19 mouse cellular contexts compared by ENCODE assay signal in genomic region chr5:114342996-114343395, GRCm38 (mm10). TPM values are rescaled to one million over a fixed set of nuclear protein-coding genes. Genes with fewer than 3 reads are reported as not detected.
A peak's percentile ranks its signal among the peaks of the same experiment; 100 is the strongest.
DNase-seq lines count a peak whose midpoint lies in the region; ATAC-seq lines count a peak whose summit lies in the region.
"Had no signal": no experiment of that assay in that cellular context is flagged by ENCODE, and none has a peak within 500 bp of the region (broad histone marks: within the 10 kb centered on the region; RNA-seq: fewer than 3 reads in every experiment).

No protein-coding gene starts in this region.

- 63% methylated on average over 5 of the region's 5 CpGs for WGBS in intestine, embryonic 16.5 days

- no peak overlapping the region for H3K4me2 ChIP-seq in intestine, embryonic 16.5 days (ENCODE audit: low read depth, low read length)
- H3K4me2 ChIP-seq: embryonic facial prominence, embryonic 12.5 days; forebrain, embryonic 13.5 days; forebrain, embryonic 15.5 days had no signal

- no peak overlapping the region for H3K27ac ChIP-seq in intestine, embryonic 16.5 days (ENCODE audit: low read length)
- H3K27ac ChIP-seq: embryonic facial prominence, embryonic 10.5 days; embryonic facial prominence, embryonic 12.5 days; forebrain, embryonic 13.5 days; forebrain, embryonic 15.5 days had no signal

- no peaks in the 10 kb centered on the region for H3K27me3 ChIP-seq in intestine, embryonic 16.5 days (replicated peaks; ENCODE audit: control insufficient read depth, insufficient read depth, low read length)
- H3K27me3 ChIP-seq: embryonic facial prominence, embryonic 12.5 days; forebrain, embryonic 15.5 days had no signal

- no peak overlapping the region for H3K9ac ChIP-seq in intestine, embryonic 16.5 days (ENCODE audit: low read depth, low read length)
- H3K9ac ChIP-seq: embryonic facial prominence, embryonic 12.5 days; forebrain, embryonic 13.5 days; forebrain, embryonic 15.5 days; forebrain, postnatal 0 days had no signal

- no peak overlapping the region for H3K4me3 ChIP-seq in intestine, embryonic 16.5 days (ENCODE audit: low read length)
- H3K4me3 ChIP-seq: embryonic facial prominence, embryonic 10.5 days; embryonic facial prominence, embryonic 12.5 days; forebrain, embryonic 13.5 days; forebrain, embryonic 15.5 days had no signal

- peak; percentile 15 for DNase-seq in CD4-positive helper T cell, adult 2 months (ENCODE audit: low read depth, low spot score)
- DNase-seq in yolk sac, embryonic 10.5 days (ENCODE audit: low spot score): peak; percentile 85
- no peak for DNase-seq in natural killer cell, adult 2 months (ENCODE audit: low spot score in 2 of 2)
- DNase-seq in ovary, adult 18-20 months (ENCODE audit: low spot score): no peak
- DNase-seq: adrenal gland, adult 8-10 months; adrenal gland, postnatal 14 days; adrenal gland, postnatal 36 days; B cell, adult 2 months; cerebellum, adult 11-12 months; cerebellum, adult 2 months; cerebellum, adult 9-10 months; cerebellum, postnatal 10 days; cerebellum, postnatal 25 days; forebrain, postnatal 0 days had no signal

- H3K9me3 ChIP-seq in intestine, embryonic 16.5 days (ENCODE audit: control insufficient read depth, low read length): no peaks in the 10 kb centered on the region
- H3K9me3 ChIP-seq: embryonic facial prominence, embryonic 10.5 days; embryonic facial prominence, embryonic 12.5 days; forebrain, embryonic 13.5 days; forebrain, embryonic 15.5 days had no signal

- no peaks in the 10 kb centered on the region for H3K4me1 ChIP-seq in intestine, embryonic 16.5 days (ENCODE audit: control insufficient read depth, insufficient read depth, low read length)
- H3K4me1 ChIP-seq: embryonic facial prominence, embryonic 12.5 days; forebrain, embryonic 13.5 days; forebrain, embryonic 15.5 days had no signal

- H3K36me3 ChIP-seq in intestine, embryonic 16.5 days (ENCODE audit: control insufficient read depth, insufficient read depth, low read length): no peaks in the 10 kb centered on the region
- H3K36me3 ChIP-seq: embryonic facial prominence, embryonic 10.5 days; embryonic facial prominence, embryonic 12.5 days; forebrain, embryonic 15.5 days had no signal

- peak; percentile 75 for ATAC-seq in intestine, embryonic 16.5 days
- ATAC-seq: forebrain, embryonic 13.5 days; forebrain, embryonic 15.5 days; forebrain, postnatal 0 days had no signal

RNA-seq across cellular contexts. Expression of gene Kctd10, which starts 37.3 kb away (rescaled TPM):
- 132 and 137 TPM in 2 replicates for polyA plus RNA-seq in intestine, embryonic 16.5 days (2015; fragmentation: Nextera tagmentation; extraction: Ambion mirVana)

RNA-seq across cellular contexts. Expression of gene Ube3b, which starts 37.4 kb away (rescaled TPM):
- polyA plus RNA-seq in intestine, embryonic 16.5 days (2015; fragmentation: Nextera tagmentation; extraction: Ambion mirVana): 36.4 and 43.5 TPM in 2 replicates

RNA-seq across cellular contexts. Expression of gene Myo1h, which starts 54.0 kb away (rescaled TPM):
- polyA plus RNA-seq in intestine, embryonic 16.5 days (2015; fragmentation: Nextera tagmentation; extraction: Ambion mirVana): 5.1 and 5.9 TPM in 2 replicates

Comparison
In these comparisons a context has a peak if more than half of its experiments do, and no peak if none do; other contexts are left out.
1. DNase-seq: peak in CD4-positive helper T cell, adult 2 months (single experiment) and yolk sac, embryonic 10.5 days (single experiment); none in natural killer cell, adult 2 months (0 of 2) and ovary, adult 18-20 months (single experiment).